Mouse (Mus musculus) hindbrain, embryonic 14.5 days (tissue): Measurements from ENCODE around the gene Fmo4. TPM values are rescaled to one million over a fixed set of nuclear protein-coding genes. Genes with fewer than 3 reads are reported as not detected.

Experiments used
- ATAC-seq: fragments of 200-750 bp; cut with Nextera tagmentation; 2 replicates; pipeline ENCODE4 v1.8.0; 2017; ENCODE audit warnings: moderate number of reproducible peaks, mild to moderate bottlenecking, moderate TSS enrichment, moderate library complexity; ENCODE audit not compliant: low FRiP score
- DNase-seq: peaks from one replicate; pipeline ENCODE4 v3.0.0-alpha.2; 2015; ENCODE audit warnings: low spot score
- H3K27ac ChIP-seq: fragments of 300-500 bp; sonication (generic); 2 replicates; pipeline ENCODE4 v1.5.1; 2014; ENCODE audit warnings: mild to moderate bottlenecking, moderate library complexity
- H3K27me3 ChIP-seq: fragments of 300-500 bp; sonication (generic); 2 replicates; pipeline ENCODE4 v1.6.1; 2014; ENCODE audit warnings: mild to moderate bottlenecking, low read length, mixed read lengths; ENCODE audit not compliant: control insufficient read depth, insufficient read depth
- H3K36me3 ChIP-seq: fragments of 300-500 bp; sonication (generic); replicated peaks from 2 replicates; pipeline ENCODE4 v1.6.1; 2014; ENCODE audit not compliant: control insufficient read depth, insufficient read depth
- H3K4me1 ChIP-seq: fragments of 300-500 bp; sonication (generic); replicated peaks from 2 replicates; pipeline ENCODE4 v1.6.1; 2014; ENCODE audit warnings: antibody characterized with exemption, low read length, mixed read lengths; ENCODE audit not compliant: control insufficient read depth, insufficient read depth
- H3K4me2 ChIP-seq: fragments of 300-500 bp; sonication (generic); replicated peaks from 2 replicates; pipeline ENCODE4 v1.6.1; 2014; ENCODE audit warnings: mild to moderate bottlenecking, moderate library complexity
- H3K4me3 ChIP-seq: fragments of 300-500 bp; sonication (generic); replicated peaks from 2 replicates; pipeline ENCODE4 v1.5.1; 2014; ENCODE audit warnings: mild to moderate bottlenecking, low read length
- H3K9ac ChIP-seq: fragments of 300-500 bp; sonication (generic); 2 replicates; pipeline ENCODE4 v1.6.1; 2014
- H3K9me3 ChIP-seq: fragments of 300-500 bp; sonication (generic); 2 replicates; pipeline ENCODE4 v1.6.1; 2016; ENCODE audit warnings: low read length; ENCODE audit not compliant: control insufficient read depth
- WGBS: fragments of 180-500 bp; shearing (Covaris S2); extraction: QIAGEN DNeasy Blood & Tissue Kit; methylation state at CpG from one replicate; pipeline ENCODE4 v1.1.7; 2014; 5-methylcytosine and 5-hydroxymethylcytosine counted together
- polyA plus RNA-seq: library from polyadenylated mRNA; unstranded; fragments of >200 nt; fragmentation: Nextera tagmentation; extraction: Ambion mirVana; gene quantifications from 2 replicates; pipeline ENCODE4 v1.2.1, GENCODE M21; 2014

Gene Fmo4
- polyA plus RNA-seq, 1 experiment from 2014 or later: 0.88 TPM

DNA sequence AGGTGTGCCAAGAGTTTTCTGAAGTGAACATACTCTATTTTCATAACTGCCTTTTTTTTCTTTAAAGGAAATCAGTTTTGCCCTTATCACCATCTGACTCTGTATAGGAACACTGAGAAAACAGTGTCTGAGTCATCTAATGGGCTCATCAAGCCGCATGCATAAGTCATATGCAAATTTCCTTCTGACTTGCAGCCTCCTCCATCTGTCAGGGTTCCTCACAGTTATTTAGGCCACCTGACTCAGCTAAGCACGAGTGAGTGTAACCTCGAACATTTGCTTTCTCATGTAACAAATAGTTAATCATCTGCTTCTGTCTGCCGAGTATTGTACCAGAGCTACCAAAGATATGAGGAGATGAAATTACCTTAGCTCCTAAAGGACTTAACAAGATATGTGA is 40.1 kb downstream of the Fmo4 start:
- H3K36me3 ChIP-seq: no peaks in the 10 kb centered on the region
- no peak overlapping the region for H3K4me3 ChIP-seq
- H3K27ac ChIP-seq: no peak overlapping the region
- ATAC-seq (no peak), DNase-seq (no peak)
- no peak overlapping the region for H3K4me2 ChIP-seq
- no peaks in the 10 kb centered on the region for H3K4me1 ChIP-seq
- H3K9ac ChIP-seq: no peak overlapping the region
- no peaks in the 10 kb centered on the region for H3K9me3 ChIP-seq
- WGBS: 49% methylated on average over 4 of the region's 4 CpGs
- H3K27me3 ChIP-seq: no peaks in the 10 kb centered on the region

- ATAC-seq (no peak), DNase-seq (no peak)
- Histone ChIP-seq H3K4me2 (no peak overlapping the region), H3K9me3 (no peaks in the 10 kb centered on the region), H3K36me3 (no peaks in the 10 kb centered on the region), H3K27ac (no peak overlapping the region), H3K27me3 (no peaks in the 10 kb centered on the region), H3K9ac (no peak overlapping the region), H3K4me3 (no peak overlapping the region), H3K4me1 (no peaks in the 10 kb centered on the region)
- 45% methylated on average over 4 of the region's 4 CpGs for WGBS
Observed at GRCm38 (mm10) chr1:162771617-162772360, 42.0 kb downstream of the Fmo4 start.

GRCm38 (mm10) chr1:162752009-162752408 is 61.8 kb downstream of the Fmo4 start:
- H3K4me2 ChIP-seq: no peak overlapping the region
- WGBS: 92% methylated on average over 6 of the region's 6 CpGs

DNA sequence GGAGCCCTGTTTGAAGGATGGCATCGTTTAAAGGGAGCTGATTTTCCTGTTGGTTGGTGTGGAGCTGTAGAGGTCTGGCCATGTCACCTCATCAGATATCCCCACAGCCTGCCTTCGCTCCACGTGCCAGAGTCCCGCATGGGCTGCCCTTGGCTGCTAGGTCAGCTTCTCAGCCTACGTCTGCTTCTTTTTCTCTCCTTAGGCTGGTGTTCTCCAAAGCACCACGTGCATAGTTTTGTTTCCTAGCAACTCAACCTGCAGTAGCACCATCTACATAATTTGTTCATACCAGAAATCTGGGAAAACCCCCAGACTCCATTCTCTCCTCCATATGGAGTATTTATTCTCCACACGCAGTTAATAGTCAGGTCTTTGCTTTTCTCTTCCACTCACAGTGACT is 64.2 kb downstream of the Fmo4 start:
- H3K36me3 ChIP-seq: no peaks in the 10 kb centered on the region
- H3K9me3 ChIP-seq: no peaks in the 10 kb centered on the region
- no peak overlapping the region for H3K9ac ChIP-seq
- ATAC-seq (no peak), DNase-seq (no peak)
- WGBS: 70% methylated on average over 7 of the region's 7 CpGs
- H3K4me3 ChIP-seq: no peak overlapping the region
- H3K4me2 ChIP-seq: no peak overlapping the region
- H3K27me3 ChIP-seq: no peaks in the 10 kb centered on the region
- no peaks in the 10 kb centered on the region for H3K4me1 ChIP-seq
- no peak overlapping the region for H3K27ac ChIP-seq

More at GRCm38 (mm10) chr1:162752009-162752408, 61.8 kb downstream of the Fmo4 start:
- no peak overlapping the region for H3K4me3 ChIP-seq
- H3K9ac ChIP-seq: no peak overlapping the region
- H3K27ac ChIP-seq: no peak overlapping the region
- DNase-seq (no peak), ATAC-seq (no peak)
- no peaks in the 10 kb centered on the region for H3K4me1 ChIP-seq
- no peaks in the 10 kb centered on the region for H3K36me3 ChIP-seq
- H3K27me3 ChIP-seq: no peaks in the 10 kb centered on the region
- H3K9me3 ChIP-seq: no peaks in the 10 kb centered on the region

GRCm38 (mm10) chr1:162748761-162749160 is 65.0 kb downstream of the Fmo4 start:
- Histone ChIP-seq H3K9ac (no peak overlapping the region), H3K9me3 (no peaks in the 10 kb centered on the region), H3K27ac (no peak overlapping the region), H3K4me1 (no peaks in the 10 kb centered on the region), H3K36me3 (no peaks in the 10 kb centered on the region), H3K4me2 (no peak overlapping the region), H3K27me3 (no peaks in the 10 kb centered on the region), H3K4me3 (no peak overlapping the region)
- 90% methylated on average over 5 of the region's 5 CpGs for WGBS
- ATAC-seq (no peak), DNase-seq (no peak)

Other genes with a start within 250 kb of the Fmo4 start
- gene Vamp4, start 243.5 kb downstream of the Fmo4 start, polyA plus RNA-seq: 70.6 and 80.0 TPM in 2 replicates
- gene Myoc, start 174.8 kb downstream of the Fmo4 start, polyA plus RNA-seq: 0.13 TPM in 1 of 2 replicates, not detected in the other
- gene Myocos, start 155.8 kb downstream of the Fmo4 start, polyA plus RNA-seq: not detected in 2 replicates
- gene Prrc2c, start 73.4 kb downstream of the Fmo4 start, polyA plus RNA-seq: 144 and 148 TPM in 2 replicates
- gene Fmo1, start 52.6 kb upstream of the Fmo4 start, polyA plus RNA-seq: 35.6 and 36.6 TPM in 2 replicates
- 0.12 and 0.26 TPM in 2 replicates for gene Fmo2, start 84.8 kb upstream of the Fmo4 start, polyA plus RNA-seq
- not detected in 2 replicates for gene Fmo6, start 123.5 kb upstream of the Fmo4 start, polyA plus RNA-seq
- gene Fmo3, start 170.6 kb upstream of the Fmo4 start, polyA plus RNA-seq: not detected in 2 replicates